16 mouse cellular contexts compared by ENCODE assay signal in the genomic region with DNA sequence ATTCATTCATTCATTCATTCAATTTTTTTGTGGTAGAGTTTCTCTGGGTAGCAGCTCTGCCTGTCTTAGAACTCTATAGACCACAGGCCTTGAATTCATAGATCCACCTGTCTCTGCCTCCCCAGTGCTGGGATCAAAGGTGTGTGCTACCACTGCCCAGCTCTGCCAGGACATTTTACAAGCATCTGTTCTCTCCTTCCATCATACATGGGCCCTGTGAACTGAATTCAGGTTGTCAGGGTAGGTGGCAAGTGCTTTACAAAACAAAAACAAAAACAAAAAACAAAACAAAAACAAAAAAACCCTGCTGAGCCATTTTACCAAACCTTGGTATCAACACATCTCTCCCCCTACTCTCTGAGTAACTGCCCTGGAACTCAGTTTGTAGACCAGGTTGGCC.
"Had no signal": no experiment of that assay in that cellular context is flagged by ENCODE, and none has a peak within 500 bp of the region (broad histone marks: within the 10 kb centered on the region; RNA-seq: fewer than 3 reads in every experiment).

No protein-coding gene starts in this region.

- ATAC-seq: midbrain, embryonic 15.5 days had no signal

- DNase-seq: kidney, adult 2 months; kidney, postnatal 14 days; left cerebral cortex, postnatal 4 days; lung, postnatal 14 days; right cerebral cortex, postnatal 4 days; spleen, adult 18-20 months; thymus, adult 18-20 months; thymus, postnatal 14 days had no signal

- H3K9ac ChIP-seq: kidney, embryonic 15.5 days; limb, embryonic 13.5 days; lung, embryonic 15.5 days; midbrain, embryonic 15.5 days; neural tube, embryonic 12.5 days had no signal

- H3K4me2 ChIP-seq: kidney, embryonic 15.5 days; limb, embryonic 13.5 days; lung, embryonic 15.5 days; midbrain, embryonic 11.5 days; midbrain, embryonic 15.5 days; neural tube, embryonic 12.5 days had no signal

- H3K36me3 ChIP-seq: kidney, embryonic 15.5 days; limb, embryonic 13.5 days; lung, embryonic 15.5 days; midbrain, embryonic 15.5 days; neural tube, embryonic 12.5 days had no signal

- H3K9me3 ChIP-seq: kidney, embryonic 15.5 days; limb, embryonic 13.5 days; lung, embryonic 15.5 days; megakaryocyte, embryonic 14.5 days; midbrain, embryonic 15.5 days; neural tube, embryonic 12.5 days had no signal

- H3K4me3 ChIP-seq: kidney, embryonic 15.5 days; limb, embryonic 13.5 days; lung, embryonic 15.5 days; midbrain, embryonic 15.5 days; neural tube, embryonic 12.5 days had no signal

- H3K27me3 ChIP-seq: kidney, embryonic 15.5 days; limb, embryonic 13.5 days; lung, embryonic 15.5 days; megakaryocyte, embryonic 14.5 days; midbrain, embryonic 15.5 days; neural tube, embryonic 12.5 days had no signal

- H3K27ac ChIP-seq: kidney, embryonic 15.5 days; limb, embryonic 13.5 days; lung, embryonic 15.5 days; macrophage; midbrain, embryonic 15.5 days; neural tube, embryonic 12.5 days had no signal
